Mouse (Mus musculus) gastrocnemius, postnatal 25 days (tissue): ENCODE data around the gene Rbfox3. TPM values are rescaled to one million over a fixed set of nuclear protein-coding genes. Genes with fewer than 3 reads are reported as not detected.

Experiments
- DNase-seq: peaks from one replicate; pipeline ENCODE4 v3.0.0; 2022
- long read RNA-seq, 2 experiments: library from polyadenylated mRNA; stranded (forward); transcript quantifications; one replicate each; pipeline ENCODE4 v2.0.0; 2021
- total RNA-seq, 2 experiments: library from RNA; stranded (reverse); gene quantifications; 1 replicate in 1 of 2; 2 replicates in 1 of 2; pipeline ENCODE4 v1.2.3; 2021

The Rbfox3 gene
- under 1 TPM; 0.16 to 0.28 TPM for total RNA-seq
- long read RNA-seq, experiment 1: 0 reads
- long read RNA-seq, experiment 2: 0 reads

- no peak for DNase-seq
Measured at GRCm38 (mm10) chr11:118911307-118912070, at the start of gene Rbfox3. TSS of gene Rbfox3 (minus strand) at chr11:118911597.

GRCm38 (mm10) chr11:118960649-118961048 lies 49.3 kb upstream of the Rbfox3 start:
- DNase-seq: no peak

- DNase-seq: peak; percentile 34
Measured at GRCm38 (mm10) chr11:118957070-118957471, 45.7 kb upstream of the Rbfox3 start.

- no peak for DNase-seq
Measured at GRCm38 (mm10) chr11:118955016-118955415, 43.6 kb upstream of the Rbfox3 start.

- no peak for DNase-seq
Measured at GRCm38 (mm10) chr11:118945868-118946267, 34.5 kb upstream of the Rbfox3 start.

GRCm38 (mm10) chr11:118941268-118941667 lies 29.9 kb upstream of the Rbfox3 start:
- no peak for DNase-seq

- no peak for DNase-seq
Measured at GRCm38 (mm10) chr11:118940539-118940938, 29.1 kb upstream of the Rbfox3 start.

GRCm38 (mm10) chr11:118939731-118940130 lies 28.3 kb upstream of the Rbfox3 start:
- DNase-seq: no peak

GRCm38 (mm10) chr11:118934925-118935324 lies 23.5 kb upstream of the Rbfox3 start:
- DNase-seq: no peak

- no peak for DNase-seq
Measured at GRCm38 (mm10) chr11:118927081-118927480, 15.7 kb upstream of the Rbfox3 start.

- no peak for DNase-seq
Measured at GRCm38 (mm10) chr11:118921852-118922251, 10.5 kb upstream of the Rbfox3 start.

GRCm38 (mm10) chr11:118916423-118917030 lies 5.1 kb upstream of the Rbfox3 start:
- no peak for DNase-seq

- no peak for DNase-seq
Measured at GRCm38 (mm10) chr11:118915888-118916287, 4.5 kb upstream of the Rbfox3 start.

GRCm38 (mm10) chr11:118912686-118913085 lies 1.3 kb upstream of the Rbfox3 start:
- no peak for DNase-seq

GRCm38 (mm10) chr11:118910756-118911155 lies 641 bp downstream of the Rbfox3 start:
- DNase-seq: no peak

GRCm38 (mm10) chr11:118909814-118910201 lies 1.6 kb downstream of the Rbfox3 start:
- no peak for DNase-seq

GRCm38 (mm10) chr11:118908981-118909813 lies 2.2 kb downstream of the Rbfox3 start:
- DNase-seq: no peak

- no peak for DNase-seq
Measured at GRCm38 (mm10) chr11:118908431-118908980, 2.9 kb downstream of the Rbfox3 start.

GRCm38 (mm10) chr11:118907471-118908401 lies 3.7 kb downstream of the Rbfox3 start:
- no peak for DNase-seq

- no peak for DNase-seq
Measured at GRCm38 (mm10) chr11:118906824-118907470, 4.5 kb downstream of the Rbfox3 start.
